Mouse (Mus musculus): ENCODE measurements around the gene Aen.

DNA sequence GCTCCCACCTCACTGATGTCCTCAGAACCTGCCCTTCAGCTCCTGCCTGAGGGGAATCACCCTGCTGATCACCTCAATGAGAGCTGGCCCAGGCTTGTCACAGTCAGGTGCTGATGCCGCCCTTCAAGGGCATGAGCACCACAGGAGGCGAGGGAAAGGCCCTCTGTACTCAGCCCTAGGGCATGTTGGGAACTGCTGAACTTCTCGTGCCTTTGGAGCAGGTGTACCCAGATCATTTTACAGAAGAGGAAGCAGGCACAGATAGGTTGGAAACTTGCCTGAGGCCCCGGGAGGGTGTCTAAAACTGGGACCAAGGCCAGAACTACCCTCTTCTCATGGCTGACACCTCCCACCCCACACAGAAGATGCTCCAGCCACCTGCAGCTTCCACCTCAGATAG lies 23.0 kb downstream of the Aen start:
- TF ChIP-seq POLR2A (IDR thresholded peaks at IDR 0.05; ENCODE audit: control insufficient read depth, low read depth, low read length) (no peak), CTCF (IDR thresholded peaks at IDR 0.05; ENCODE audit: control insufficient read depth, insufficient read depth, insufficient replicate concordance, low read depth, low read length) (no peak)
